Mouse (Mus musculus) B cell, adult 67 days (primary cell): Measurements from ENCODE around the gene Olfr1451. TPM values are rescaled to one million over a fixed set of nuclear protein-coding genes. Genes with fewer than 3 reads are reported as not detected.

Source experiments
- total RNA-seq, 2 experiments: library from RNA; stranded (reverse); gene quantifications; 4 replicates each; pipeline ENCODE4 v1.2.4; 2023

The Olfr1451 gene
- not detected for total RNA-seq

GRCm38 (mm10) chr19:12994714-12995113 lies at the start of gene Olfr1451:
TSS of gene Olfr1451 (plus strand) at chr19:12995014.

GRCm38 (mm10) chr19:12949958-12950357 lies 44.9 kb upstream of the Olfr1451 start, which contains the start of gene Olfr1450:
TSS of gene Olfr1450 (plus strand) at chr19:12950258.

GRCm38 (mm10) chr19:13028227-13028626 lies 33.4 kb downstream of the Olfr1451 start, which contains the start of gene Olfr1453:
TSS of gene Olfr1453 (minus strand) at chr19:13028327.

Other genes starting within 250 kb of the Olfr1451 start
- 1 to 10 TPM; 3.6 to 5.0 TPM for gene Cntf, start 229.4 kb upstream of the Olfr1451 start, total RNA-seq
- gene Zfp91, start 198.9 kb upstream of the Olfr1451 start, total RNA-seq = 10 to 100 TPM; 93.7 to 98.7 TPM
- gene Lpxn, start 198.8 kb upstream of the Olfr1451 start, total RNA-seq = 10 to 100 TPM; 80.8 to 86.4 TPM
- gene Gm5244, start 148.3 kb upstream of the Olfr1451 start, total RNA-seq = 1 to 10 TPM; 5.7 to 6.8 TPM
- under 1 TPM; 0.58 to 0.68 TPM for gene Olfr1444, start 137.7 kb upstream of the Olfr1451 start, total RNA-seq
- not detected for gene Olfr1445, start 111.2 kb upstream of the Olfr1451 start, total RNA-seq
- not detected for gene Olfr1446, start 101.5 kb upstream of the Olfr1451 start, total RNA-seq
- gene Olfr1447, start 91.3 kb upstream of the Olfr1451 start, total RNA-seq = not detected
- gene Olfr1448, start 70.6 kb upstream of the Olfr1451 start, total RNA-seq = not detected
- not detected for gene Olfr1449, start 64.2 kb upstream of the Olfr1451 start, total RNA-seq
- not detected for gene Olfr1450, start 44.8 kb upstream of the Olfr1451 start, total RNA-seq
- gene Olfr1453, start 33.3 kb downstream of the Olfr1451 start, total RNA-seq = not detected
- not detected for gene Olfr1454, start 65.6 kb downstream of the Olfr1451 start, total RNA-seq
- gene Olfr1457, start 102.9 kb downstream of the Olfr1451 start, total RNA-seq = not detected
- not detected for gene Olfr1458, start 111.8 kb downstream of the Olfr1451 start, total RNA-seq
- gene Olfr1459, start 154.5 kb downstream of the Olfr1451 start, total RNA-seq = under 1 TPM; 0.12 to 0.24 TPM
- not detected for gene Olfr1461, start 168.0 kb downstream of the Olfr1451 start, total RNA-seq
- not detected for gene Olfr1462, start 190.7 kb downstream of the Olfr1451 start, total RNA-seq
- gene Olfr1463, start 236.3 kb downstream of the Olfr1451 start, total RNA-seq = not detected